Mouse (Mus musculus): ENCODE data around the gene Ndufb7.
"Not testable (repeated sequence)": the region's sequence is repeated elsewhere in the genome, so short reads cannot be mapped to it uniquely, and the experiment has no call there.

- TF ChIP-seq ZC3H11A (IDR thresholded peaks at IDR 0.05; ENCODE audit: borderline replicate concordance, low read depth, low read length); HCFC1 (IDR thresholded peaks at IDR 0.05; ENCODE audit: borderline replicate concordance, insufficient read depth, low read length): not testable (repeated sequence)
Observed at GRCm38 (mm10) chr8:83520907-83521306, 45.6 kb upstream of the Ndufb7 start.
